Mouse (Mus musculus): ENCODE measurements around the gene Ripor1.

GRCm38 (mm10) chr8:105620211-105620610 lies 15.2 kb downstream of the Ripor1 start:
- TF ChIP-seq CTCF (conservative IDR thresholded peaks at IDR 0.05 in 1 of 2, IDR thresholded peaks at IDR 0.05 in 1 of 2; ENCODE audit: low read depth in 2 of 2, low read length in 2 of 2) (no peak), POLR2A (IDR thresholded peaks at IDR 0.05; ENCODE audit: low read depth, low read length) (no peak), MAX (IDR thresholded peaks at IDR 0.05; ENCODE audit: low read length) (no peak), ELF1 (IDR thresholded peaks at IDR 0.05; ENCODE audit: low read depth, low read length) (no peak), MEF2A (IDR thresholded peaks at IDR 0.05; ENCODE audit: borderline replicate concordance, low read depth, low read length) (no peak), ZKSCAN1 (IDR thresholded peaks at IDR 0.05; ENCODE audit: borderline replicate concordance, low read depth, low read length) (no peak)

All from CH12.LX (cell line).